In the genomic region with DNA sequence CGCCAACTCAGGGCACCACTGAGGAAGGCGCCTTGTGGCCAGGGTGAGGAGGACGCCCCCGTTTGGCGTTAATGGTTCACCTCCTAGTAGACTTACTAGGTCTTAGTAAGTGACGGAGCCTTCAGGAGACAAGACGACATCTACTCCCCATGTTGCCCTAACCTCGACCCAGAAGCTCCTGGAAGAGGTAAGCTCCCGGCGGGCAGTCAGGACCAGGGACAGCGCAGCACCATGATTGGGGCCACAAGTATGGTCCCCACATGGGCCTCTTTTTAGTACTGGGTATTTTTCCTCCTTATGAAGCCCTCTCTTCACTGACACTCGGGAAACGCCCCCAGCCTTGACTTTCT, we compare ENCODE assay signal across 8 mouse cellular contexts. TPM values are rescaled to one million over a fixed set of nuclear protein-coding genes. Genes with fewer than 3 reads are reported as not detected.
DNase-seq lines count a peak whose midpoint lies in the region; ATAC-seq and TF ChIP-seq lines count a peak whose summit lies in the region.

No protein-coding gene starts in this region.

- H3K27ac ChIP-seq in embryonic facial prominence, embryonic 11.5 days (replicated peaks; ENCODE audit: low read depth, low read length), result no peak overlapping the region
- no peak overlapping the region for H3K27ac ChIP-seq in hindbrain, postnatal 0 days

- no peak; the same call in 1 of the 2 replicates for ATAC-seq in embryonic facial prominence, embryonic 11.5 days (replicated peaks; ENCODE audit: insufficient number of reproducible peaks, low FRiP score, low TSS enrichment, low read depth)
- ATAC-seq in hindbrain, postnatal 0 days, result no peak

- WGBS in lung, adult 2 months, result 8% methylated on average over 13 of the region's 13 CpGs
- 2% methylated on average over 13 of the region's 13 CpGs for WGBS in embryonic facial prominence, embryonic 11.5 days
- WGBS in hindbrain, postnatal 0 days, result 3% methylated on average over 13 of the region's 13 CpGs

- no peaks in the 10 kb centered on the region for H3K9me3 ChIP-seq in embryonic facial prominence, embryonic 11.5 days (replicated peaks; ENCODE audit: control insufficient read depth, low read length)
- H3K9me3 ChIP-seq in hindbrain, postnatal 0 days (ENCODE audit: low read length), result no peaks in the 10 kb centered on the region

- H3K36me3 ChIP-seq in embryonic facial prominence, embryonic 11.5 days (replicated peaks; ENCODE audit: control insufficient read depth, insufficient read depth, low read depth, low read length), result peaks cover 7% of the 10 kb centered on the region
- peaks cover 12% of the 10 kb centered on the region; the same call in 1 of the 2 replicates for H3K36me3 ChIP-seq in hindbrain, postnatal 0 days (ENCODE audit: insufficient read depth, low read length)

- TF ChIP-seq CTCF in lung, adult 2 months (IDR thresholded peaks at IDR 0.05; ENCODE audit: insufficient read depth, low read length), result no peak
- peak; percentile 31; the same call in 1 of the 2 replicates for TF ChIP-seq CTCF in hindbrain, postnatal 0 days (IDR thresholded peaks at IDR 0.05; ENCODE audit: low read depth)

- H3K9ac ChIP-seq in embryonic facial prominence, embryonic 11.5 days (replicated peaks; ENCODE audit: low read length), result no peak overlapping the region; the same call in 1 of the 2 replicates
- peak overlapping the region; percentile 76; the same call in 1 of the 2 replicates for H3K9ac ChIP-seq in hindbrain, postnatal 0 days (replicated peaks; ENCODE audit: low read length)

- H3K4me2 ChIP-seq in embryonic facial prominence, embryonic 11.5 days (ENCODE audit: low read depth, low read length), result peak overlapping the region; percentile 95
- peak overlapping the region; percentile 81 for H3K4me2 ChIP-seq in hindbrain, postnatal 0 days (ENCODE audit: low read depth, low read length)

- DNase-seq in lung, adult 2 months, result no peak
- DNase-seq in lung, postnatal 4 days, result no peak
- DNase-seq in embryonic facial prominence, embryonic 11.5 days (ENCODE audit: low spot score), result peak; percentile 80
- peak; percentile 28 for DNase-seq in hindbrain, postnatal 0 days (ENCODE audit: low spot score)
- peak; percentile 54 for DNase-seq in lung, postnatal 14 days
- peak; percentile 29 to 40 for DNase-seq in thymus, postnatal 10 days (ENCODE audit: low spot score in 2 of 2)
- no peak for DNase-seq in gastrocnemius, postnatal 10 days
- DNase-seq in urinary bladder, postnatal 36 days (ENCODE audit: low spot score in 2 of 2), result no peak

- H3K4me1 ChIP-seq in lung, adult 2 months (ENCODE audit: control insufficient read depth, insufficient read depth, low read length), result peaks cover 3% of the 10 kb centered on the region
- no peaks in the 10 kb centered on the region; the same call in none of the 2 replicates for H3K4me1 ChIP-seq in embryonic facial prominence, embryonic 11.5 days (ENCODE audit: control insufficient read depth, insufficient read depth, low read length)
- H3K4me1 ChIP-seq in hindbrain, postnatal 0 days (ENCODE audit: insufficient read depth, low read length), result peaks cover 20% of the 10 kb centered on the region

- peaks cover 28% of the 10 kb centered on the region for H3K27me3 ChIP-seq in embryonic facial prominence, embryonic 11.5 days (ENCODE audit: control insufficient read depth, insufficient read depth, low read length)
- H3K27me3 ChIP-seq in hindbrain, postnatal 0 days (ENCODE audit: insufficient read depth, low read length), result no peaks in the 10 kb centered on the region

- TF ChIP-seq POLR2A in lung, adult 2 months (IDR thresholded peaks at IDR 0.05; ENCODE audit: borderline replicate concordance, extremely low read depth, low read depth, low read length), result no peak

- H3K4me3 ChIP-seq in lung, adult 2 months (replicated peaks; ENCODE audit: extremely low read depth, low read depth, low read length), result peak overlapping the region; percentile 53
- H3K4me3 ChIP-seq in embryonic facial prominence, embryonic 11.5 days (ENCODE audit: low read depth, low read length), result peak overlapping the region; percentile 70
- peak overlapping the region; percentile 74 for H3K4me3 ChIP-seq in hindbrain, postnatal 0 days (ENCODE audit: low read length)

RNA-seq across cellular contexts. Expression of gene Mapk11, which starts 0.6 kb away (rescaled TPM):
- polyA plus RNA-seq in lung, adult 2 months (2012; rRNA removed), result 13.7 and 14.0 TPM in 2 replicates
- polyA plus RNA-seq in embryonic facial prominence, embryonic 11.5 days (2014; fragmentation: Nextera tagmentation; extraction: Ambion mirVana), result 12.7 and 13.5 TPM in 2 replicates
- total RNA-seq in hindbrain, postnatal 0 days (2014; rRNA removed), result 19.7 and 30.6 TPM in 2 replicates
- polyA plus RNA-seq in hindbrain, postnatal 0 days (2015; fragmentation: Nextera tagmentation; extraction: Ambion mirVana), result 15.8 and 17.8 TPM in 2 replicates
- total RNA-seq in gastrocnemius, postnatal 10 days (2021), result 1 to 10 TPM; 2.1 to 3.0 TPM

RNA-seq across cellular contexts. Expression of gene Mapk12, which starts 9.5 kb away (rescaled TPM):
- 28.2 and 32.2 TPM in 2 replicates for polyA plus RNA-seq in lung, adult 2 months (2012; rRNA removed)
- polyA plus RNA-seq in embryonic facial prominence, embryonic 11.5 days (2014; fragmentation: Nextera tagmentation; extraction: Ambion mirVana), result 10.1 and 11.9 TPM in 2 replicates
- total RNA-seq in hindbrain, postnatal 0 days (2014; rRNA removed), result 3.3 and 4.8 TPM in 2 replicates
- 2.6 and 5.1 TPM in 2 replicates for polyA plus RNA-seq in hindbrain, postnatal 0 days (2015; fragmentation: Nextera tagmentation; extraction: Ambion mirVana)
- 10 to 100 TPM; 76.0 to 77.1 TPM for total RNA-seq in gastrocnemius, postnatal 10 days (2021)

RNA-seq across cellular contexts. Expression of gene Hdac10, which starts 21.5 kb away (rescaled TPM):
- polyA plus RNA-seq in lung, adult 2 months (2012; rRNA removed), result 39.8 and 46.9 TPM in 2 replicates
- 10.3 and 11.3 TPM in 2 replicates for polyA plus RNA-seq in embryonic facial prominence, embryonic 11.5 days (2014; fragmentation: Nextera tagmentation; extraction: Ambion mirVana)
- 23.5 and 27.1 TPM in 2 replicates for total RNA-seq in hindbrain, postnatal 0 days (2014; rRNA removed)
- polyA plus RNA-seq in hindbrain, postnatal 0 days (2015; fragmentation: Nextera tagmentation; extraction: Ambion mirVana), result 19.0 and 19.8 TPM in 2 replicates
- total RNA-seq in gastrocnemius, postnatal 10 days (2021), result 10 to 100 TPM in 1 of 2 experiments, 1 to 10 TPM in 1; 7.6 to 10.6 TPM

RNA-seq across cellular contexts. Expression of gene Tubgcp6, which starts 27.1 kb away (rescaled TPM):
- 27.1 and 30.3 TPM in 2 replicates for polyA plus RNA-seq in lung, adult 2 months (2012; rRNA removed)
- polyA plus RNA-seq in embryonic facial prominence, embryonic 11.5 days (2014; fragmentation: Nextera tagmentation; extraction: Ambion mirVana), result 15.6 and 17.0 TPM in 2 replicates
- total RNA-seq in hindbrain, postnatal 0 days (2014; rRNA removed), result 50.0 and 54.7 TPM in 2 replicates
- polyA plus RNA-seq in hindbrain, postnatal 0 days (2015; fragmentation: Nextera tagmentation; extraction: Ambion mirVana), result 10.6 and 11.5 TPM in 2 replicates
- total RNA-seq in gastrocnemius, postnatal 10 days (2021), result 10 to 100 TPM in 1 of 2 experiments, 1 to 10 TPM in 1; 8.4 to 11.0 TPM

RNA-seq across cellular contexts. Expression of gene Plxnb2, which starts 30.6 kb away (rescaled TPM):
- polyA plus RNA-seq in lung, adult 2 months (2012; rRNA removed), result 204 and 210 TPM in 2 replicates
- polyA plus RNA-seq in embryonic facial prominence, embryonic 11.5 days (2014; fragmentation: Nextera tagmentation; extraction: Ambion mirVana), result 113 and 122 TPM in 2 replicates
- total RNA-seq in hindbrain, postnatal 0 days (2014; rRNA removed), result 239 and 274 TPM in 2 replicates
- 64.1 and 64.7 TPM in 2 replicates for polyA plus RNA-seq in hindbrain, postnatal 0 days (2015; fragmentation: Nextera tagmentation; extraction: Ambion mirVana)
- total RNA-seq in gastrocnemius, postnatal 10 days (2021), result 10 to 100 TPM; 28.9 to 43.0 TPM

Comparison
In these comparisons a context has a peak if more than half of its experiments do, and no peak if none do; other contexts are left out.
1. DNase-seq: peak in embryonic facial prominence, embryonic 11.5 days (single experiment), hindbrain, postnatal 0 days (single experiment), lung, postnatal 14 days (single experiment) and thymus, postnatal 10 days (2 of 2); none in lung, adult 2 months (single experiment), lung, postnatal 4 days (0 of 2), gastrocnemius, postnatal 10 days (single experiment) and urinary bladder, postnatal 36 days (0 of 2).
2. Peak in every context shown above with its lines, with median percentiles within 50 percentile points of each other: H3K4me3 ChIP-seq.